Mouse (Mus musculus): Measurements from ENCODE around the gene Vmac. TPM values are rescaled to one million over a fixed set of nuclear protein-coding genes. Genes with fewer than 3 reads are reported as not detected.
A peak's percentile ranks its signal among the peaks of the same experiment; 100 is the strongest.

Vmac gene
- total RNA-seq (2022) = 1 to 10 TPM; 3.2 to 7.1 (median 6.0) TPM

- DNase-seq (ENCODE audit: low spot score) = peak; percentile 93
Observed at GRCm38 (mm10) chr17:56717363-56718058, at the start of gene Vmac, which contains the start of gene Ndufa11. Gene Vmac (minus strand): TSS chr17:56718022. Gene Ndufa11 (plus strand): TSS chr17:56717767.

- DNase-seq (ENCODE audit: low spot score) = no peak
Observed at GRCm38 (mm10) chr17:56766631-56767405, 49.0 kb upstream of the Vmac start.

DNA sequence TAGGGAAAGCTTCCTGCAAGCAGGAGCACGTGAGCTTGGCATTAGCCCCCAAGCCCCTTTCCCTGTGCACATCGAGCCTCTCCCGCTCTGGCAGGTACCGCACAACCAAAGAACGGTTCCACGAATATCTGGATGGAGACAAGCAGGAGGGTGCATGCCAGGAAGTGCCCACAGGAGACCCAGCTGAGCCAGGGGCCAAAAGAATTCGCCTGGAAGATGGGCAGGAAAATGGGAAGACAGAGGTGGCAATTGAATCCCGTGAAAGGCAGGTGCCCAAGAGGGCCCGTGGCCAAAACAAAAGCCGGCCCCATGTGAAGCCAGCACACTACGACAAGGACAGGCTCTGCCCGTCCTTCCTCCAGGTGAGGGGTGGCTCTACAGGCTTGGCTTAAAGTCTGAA lies 47.6 kb upstream of the Vmac start:
- DNase-seq (ENCODE audit: low spot score) = no peak

DNA sequence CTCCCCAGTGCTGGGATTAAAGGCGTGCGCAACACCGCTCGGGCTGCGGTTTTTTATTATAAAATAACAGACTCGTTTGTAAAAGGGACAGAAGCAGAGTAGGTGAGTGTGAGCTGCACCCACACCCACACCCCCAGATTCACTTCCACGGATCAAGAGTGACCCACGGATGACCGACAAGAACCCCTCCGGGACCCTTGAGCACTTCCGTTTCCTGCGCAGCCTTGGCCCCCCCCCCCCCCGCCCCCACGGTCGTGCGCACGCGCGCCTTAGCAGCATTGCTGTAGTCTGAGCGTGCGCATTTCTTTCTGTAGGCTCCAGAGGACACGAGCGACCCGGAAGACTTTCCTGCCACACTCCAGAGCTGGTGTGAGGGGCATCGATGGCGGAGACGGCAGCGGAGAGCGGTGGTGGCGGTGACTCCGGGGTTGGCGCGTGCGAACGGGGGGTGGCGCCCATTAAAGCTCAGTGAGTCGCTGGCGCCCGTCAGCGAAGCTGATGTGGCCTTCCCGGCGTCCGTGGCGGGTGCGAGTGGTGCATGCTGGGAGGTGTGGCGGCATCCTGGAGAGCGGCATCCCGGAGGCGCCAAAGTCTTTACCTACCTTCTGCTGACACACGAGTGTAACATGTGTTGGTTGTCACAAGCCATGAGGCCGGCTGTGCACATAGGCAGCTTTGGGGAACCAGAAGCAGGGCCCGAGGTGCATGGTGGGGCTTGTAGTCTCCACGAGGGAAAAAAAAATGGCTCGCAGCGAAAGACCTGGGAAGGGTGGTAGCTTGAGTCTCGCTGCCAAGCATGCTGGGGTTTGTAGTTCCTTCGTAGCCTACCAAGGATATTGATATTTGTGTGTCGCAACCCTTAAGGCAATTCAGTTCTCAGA lies 46.9 kb upstream of the Vmac start, which contains the start of gene Dus3l:
Gene Dus3l, plus strand, starts transcription at position 284 of the 881 bp plus-strand sequence.
- DNase-seq (ENCODE audit: low spot score) = peak; percentile 89

DNA sequence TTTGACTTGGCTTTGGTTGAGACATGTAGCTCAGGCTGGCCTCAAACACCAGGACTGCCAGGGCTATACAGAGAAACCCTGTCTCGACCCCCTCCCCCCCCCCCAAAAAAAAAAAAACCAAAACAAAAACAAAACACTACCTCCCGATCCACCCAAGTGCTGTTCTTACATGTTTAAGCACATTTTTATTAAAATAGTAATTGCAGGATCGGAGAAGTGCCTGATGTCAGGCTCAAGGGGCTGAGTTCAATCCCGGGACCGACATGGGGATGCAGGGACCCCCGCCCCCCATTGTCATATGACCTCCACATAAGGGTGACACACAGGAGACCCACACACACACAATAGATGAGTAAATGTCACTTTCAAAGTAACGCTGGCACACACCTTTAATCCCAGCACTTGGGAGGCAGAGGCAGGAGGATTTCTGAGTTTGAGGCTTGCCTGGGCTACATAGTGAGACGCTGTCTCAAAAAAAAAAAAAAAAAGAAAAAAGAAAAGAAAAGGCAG lies 46.0 kb upstream of the Vmac start:
- no peak for DNase-seq (ENCODE audit: low spot score)

DNA sequence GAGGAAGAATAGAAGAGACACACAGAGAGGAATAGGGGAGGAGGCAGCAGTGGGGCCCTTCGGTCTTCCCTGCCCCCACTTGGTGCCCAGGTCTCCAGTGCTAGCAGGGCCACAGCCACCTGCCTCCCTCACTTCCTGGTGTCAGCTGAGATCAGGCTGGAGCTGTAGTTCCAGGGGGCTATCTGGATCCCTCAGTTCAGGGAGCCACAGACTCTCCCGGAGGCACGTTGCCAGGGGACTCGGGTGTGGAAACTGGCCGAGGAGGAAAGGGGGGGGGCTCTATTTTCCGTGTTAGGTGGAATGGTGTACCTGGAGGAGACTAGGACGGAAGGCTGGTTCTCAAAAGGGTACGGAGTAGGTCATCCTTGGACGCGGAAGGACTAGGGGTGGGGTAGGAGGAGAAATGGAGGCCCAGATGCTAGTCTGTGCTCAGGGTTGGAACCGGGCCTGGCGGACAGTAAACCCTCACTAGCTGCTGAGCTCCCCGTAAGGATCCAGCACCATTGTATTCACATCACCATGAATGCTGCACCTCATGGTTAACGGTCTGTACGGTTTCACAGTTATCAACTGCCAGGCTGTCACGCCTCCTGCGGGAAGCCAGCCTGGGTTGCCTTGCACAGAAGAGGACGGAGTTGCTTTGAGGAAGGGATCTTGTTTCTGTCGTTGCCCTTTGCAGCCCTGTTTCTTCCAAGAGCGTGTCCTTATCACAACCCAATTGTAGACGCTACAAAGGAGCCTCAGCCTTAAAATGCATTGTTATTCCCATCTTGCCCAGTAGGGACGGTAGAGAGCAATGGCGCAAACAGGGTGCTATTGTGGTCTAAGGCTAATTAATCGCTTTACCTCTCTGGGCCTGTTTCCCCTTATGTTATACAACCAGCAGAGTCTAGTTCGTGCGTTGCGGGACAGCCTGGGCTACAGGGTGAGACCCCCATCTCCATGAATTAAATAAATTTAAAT lies 45.2 kb upstream of the Vmac start:
- DNase-seq (ENCODE audit: low spot score) = peak; percentile 70

DNA sequence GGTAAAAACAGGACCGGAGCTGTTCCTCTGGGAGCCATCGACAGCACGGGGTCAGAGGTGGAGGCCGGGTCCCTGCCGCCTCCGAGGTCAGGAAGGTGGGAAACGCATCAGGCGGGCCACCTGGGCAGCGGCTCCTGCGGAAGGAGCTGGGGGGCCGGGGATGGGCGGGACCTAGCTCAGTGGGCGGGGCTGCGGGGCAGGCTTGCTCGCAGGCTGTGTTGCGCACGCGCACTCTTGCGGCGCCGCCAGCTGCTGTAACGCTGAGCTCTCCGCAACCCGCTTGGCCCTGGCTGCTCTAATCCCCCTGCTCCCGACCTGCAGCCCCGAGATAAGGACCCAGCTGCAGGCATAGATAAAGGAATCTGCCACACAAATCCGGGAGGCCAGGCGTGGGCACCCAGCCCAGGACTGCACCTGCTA lies 44.2 kb upstream of the Vmac start:
- DNase-seq (ENCODE audit: low spot score) = peak; percentile 80

- no peak for DNase-seq (ENCODE audit: low spot score)
Observed at GRCm38 (mm10) chr17:56761077-56761476, 43.3 kb upstream of the Vmac start.

- DNase-seq (ENCODE audit: low spot score) = no peak
Observed at GRCm38 (mm10) chr17:56759261-56759660, 41.4 kb upstream of the Vmac start.

DNA sequence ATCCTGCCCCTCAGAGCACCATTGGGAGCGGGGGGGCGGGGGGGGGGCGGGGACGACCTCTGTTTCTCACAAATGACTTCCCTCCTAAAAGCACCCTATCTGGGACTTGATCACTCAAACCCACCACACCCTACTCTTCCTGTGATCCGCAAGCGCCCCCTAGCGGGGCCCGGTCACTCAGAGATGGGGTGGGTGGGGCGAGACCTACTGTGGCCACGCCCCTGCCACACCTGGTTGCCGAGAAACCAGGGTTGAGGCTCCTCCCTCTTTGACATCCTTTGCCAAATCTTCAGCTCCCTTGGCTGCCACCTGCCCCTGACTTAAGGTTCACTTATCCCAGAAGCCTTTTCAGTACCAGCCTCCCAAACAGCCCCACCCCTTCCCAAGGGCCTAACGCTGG lies 40.3 kb upstream of the Vmac start:
- no peak for DNase-seq (ENCODE audit: low spot score)

DNA sequence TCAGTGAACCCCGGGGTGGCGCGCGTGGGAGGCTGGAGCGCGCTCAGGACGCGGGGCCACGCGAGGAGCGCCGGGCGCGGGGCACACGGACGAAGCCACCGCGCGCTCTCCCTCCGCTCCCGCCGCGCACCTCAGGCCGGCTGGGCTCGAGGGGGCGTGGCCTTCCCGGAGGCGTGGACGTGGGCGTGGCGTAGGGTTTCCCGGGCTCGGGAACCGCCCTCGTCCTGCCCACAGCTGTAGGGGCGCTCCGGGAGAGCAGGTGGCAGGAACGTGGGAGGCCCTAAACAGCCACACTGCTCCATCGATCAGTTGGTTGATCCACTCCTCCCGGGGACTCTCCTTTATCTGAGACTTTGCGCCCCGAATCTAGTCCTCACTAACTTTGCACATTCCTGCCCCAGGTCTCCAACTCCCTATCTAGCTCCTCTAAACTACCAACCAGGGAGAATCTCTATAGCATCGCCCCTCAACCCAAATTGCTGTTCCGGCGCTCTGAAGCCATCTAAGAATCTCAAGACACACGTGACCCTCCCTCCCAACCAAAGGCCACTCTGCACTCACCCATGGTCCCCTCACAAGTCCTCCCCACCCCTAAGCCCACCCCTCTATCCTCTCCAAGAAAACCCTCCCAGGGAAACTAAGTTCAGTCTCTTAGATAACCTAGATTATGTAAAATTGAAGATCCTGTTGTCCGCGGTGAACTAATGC lies 39.7 kb upstream of the Vmac start, which contains the start of gene Nrtn:
Gene Nrtn, minus strand, starts transcription at position 115 of the 708 bp plus-strand sequence.
- peak; percentile 79 for DNase-seq (ENCODE audit: low spot score)

DNA sequence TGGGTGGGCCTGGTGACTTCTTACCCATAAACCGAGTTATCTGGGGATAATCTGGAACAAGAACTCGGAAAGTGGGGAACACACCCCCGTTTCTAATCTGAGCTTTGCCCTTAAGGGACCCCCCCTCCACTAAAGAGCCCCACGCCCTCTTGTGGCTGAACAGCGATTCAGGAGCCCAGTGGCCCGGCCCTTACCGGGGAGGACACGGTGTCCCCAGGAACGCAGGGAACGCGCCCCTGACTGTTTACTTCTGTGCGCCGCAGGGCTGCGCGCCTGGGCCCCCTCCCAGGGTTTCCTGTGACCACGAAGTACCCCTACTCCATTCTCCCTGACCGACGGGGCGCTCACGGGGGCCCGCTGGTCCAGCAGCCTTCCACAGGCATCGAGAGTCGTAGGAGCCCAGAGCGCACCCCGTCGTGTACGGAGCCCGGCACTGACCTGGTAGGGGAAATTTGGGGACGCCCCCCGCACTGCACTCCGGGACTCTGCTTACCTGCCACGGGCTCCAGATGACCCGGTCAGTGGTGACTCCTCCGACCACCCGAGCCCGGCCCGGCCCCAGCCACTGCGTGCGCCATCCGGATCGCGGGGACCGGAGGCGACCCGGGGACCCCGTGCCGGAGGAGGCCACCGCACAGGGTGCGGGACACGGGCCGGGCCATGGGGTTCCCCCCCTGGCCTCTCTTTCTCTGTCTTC lies 39.0 kb upstream of the Vmac start:
- DNase-seq (ENCODE audit: low spot score) = no peak

GRCm38 (mm10) chr17:56754271-56755185 lies 36.7 kb upstream of the Vmac start:
- DNase-seq (ENCODE audit: low spot score) = no peak

GRCm38 (mm10) chr17:56753452-56753851 lies 35.6 kb upstream of the Vmac start:
- DNase-seq (ENCODE audit: low spot score) = no peak

GRCm38 (mm10) chr17:56751404-56752072 lies 33.7 kb upstream of the Vmac start:
- no peak for DNase-seq (ENCODE audit: low spot score)

- DNase-seq (ENCODE audit: low spot score) = no peak
Observed at GRCm38 (mm10) chr17:56744173-56744572, 26.4 kb upstream of the Vmac start.

GRCm38 (mm10) chr17:56740788-56741160 lies 23.0 kb upstream of the Vmac start:
- DNase-seq (ENCODE audit: low spot score) = no peak
